Mouse (Mus musculus) myocyte (in vitro differentiated cells): ENCODE measurements around the gene Hcfc2. TPM values are rescaled to one million over a fixed set of nuclear protein-coding genes. Genes with fewer than 3 reads are reported as not detected.

Source experiments
- H3K27me3 ChIP-seq: one replicate; pipeline ENCODE4 v1.6.1; 2011; ENCODE audit not compliant: control insufficient read depth, insufficient read depth, insufficient read length
- H3K36me3 ChIP-seq: one replicate; pipeline ENCODE4 v1.6.1; 2011; ENCODE audit not compliant: control insufficient read depth, insufficient read depth
- H3K4me2 ChIP-seq: one replicate; pipeline ENCODE4 v1.6.1; 2011; ENCODE audit warnings: low read depth, control low read depth
- H3K4me3 ChIP-seq: one replicate; pipeline ENCODE4 v1.5.1; 2011; ENCODE audit warnings: mild to moderate bottlenecking, control low read depth, moderate library complexity
- H3K79me2 ChIP-seq: one replicate; pipeline ENCODE4 v1.6.1; 2011; ENCODE audit not compliant: control insufficient read depth, insufficient read depth
- H3ac ChIP-seq: one replicate; pipeline ENCODE4 v1.6.1; 2011; ENCODE audit not compliant: control insufficient read depth, insufficient read length
- CEBPB ChIP-seq: IDR thresholded peaks from 2 replicates; pipeline ENCODE4 v1.6.1; 2011; ENCODE audit warnings: mild to moderate bottlenecking, moderate library complexity; ENCODE audit not compliant: poor library complexity, insufficient read depth, severe bottlenecking
- E2F4 ChIP-seq: IDR thresholded peaks from one replicate; pipeline ENCODE4 v1.6.1; 2011; ENCODE audit warnings: mild to moderate bottlenecking, control low read depth, moderate library complexity; ENCODE audit not compliant: insufficient read depth
- MAX ChIP-seq: IDR thresholded peaks from one replicate; pipeline ENCODE4 v1.6.1; 2011; ENCODE audit warnings: low read depth, mild to moderate bottlenecking, control low read depth
- MYOD1 ChIP-seq, 3 experiments: IDR thresholded peaks; one replicate each; pipeline ENCODE4 v1.6.1; 2011; ENCODE audit warnings: control low read depth in 2 of 3, low read depth in 2 of 3, mild to moderate bottlenecking in 2 of 3, moderate library complexity in 1 of 3; ENCODE audit not compliant: insufficient read length in 2 of 3, control insufficient read depth in 1 of 3
- MYOG ChIP-seq, 3 experiments: IDR thresholded peaks; one replicate each; pipeline ENCODE4 v1.6.1; 2011; ENCODE audit warnings: control low read depth in 2 of 3, low read depth in 2 of 3, mild to moderate bottlenecking in 2 of 3; ENCODE audit not compliant: insufficient read length in 2 of 3, control insufficient read depth in 1 of 3, insufficient read depth in 1 of 3
- POLR2A ChIP-seq: IDR thresholded peaks from one replicate; pipeline ENCODE4 v1.6.1; 2011; ENCODE audit warnings: low read depth, mild to moderate bottlenecking, control low read depth, moderate library complexity; ENCODE audit not compliant: insufficient read length
- POLR2AphosphoS2 ChIP-seq: IDR thresholded peaks from one replicate; pipeline ENCODE4 v1.6.1; 2011; ENCODE audit warnings: low read depth, control low read depth; ENCODE audit not compliant: insufficient read length
- REST ChIP-seq: IDR thresholded peaks from one replicate; pipeline ENCODE4 v1.6.1; 2011; ENCODE audit warnings: mild to moderate bottlenecking, control low read depth, moderate library complexity; ENCODE audit not compliant: insufficient read depth, insufficient read length
- SRF ChIP-seq: IDR thresholded peaks from one replicate; pipeline ENCODE4 v1.6.1; 2011; ENCODE audit warnings: low read depth; ENCODE audit not compliant: control insufficient read depth, insufficient read length
- TCF12 ChIP-seq: IDR thresholded peaks from one replicate; pipeline ENCODE4 v1.6.1; 2011; ENCODE audit warnings: mild to moderate bottlenecking, control low read depth; ENCODE audit not compliant: poor library complexity, insufficient read depth, severe bottlenecking
- TCF3 ChIP-seq: IDR thresholded peaks from one replicate; pipeline ENCODE4 v1.6.1; 2011; ENCODE audit warnings: low read depth, control low read depth; ENCODE audit not compliant: insufficient read length
- USF1 ChIP-seq: IDR thresholded peaks from one replicate; pipeline ENCODE4 v1.6.1; 2011; ENCODE audit warnings: low read depth, mild to moderate bottlenecking, control low read depth, moderate library complexity
- polyA plus RNA-seq: library from polyadenylated mRNA; unstranded; fragments of >200 nt; fragmentation: generic; extraction: Trizol; gene quantifications from one replicate; pipeline ENCODE4 v1.2.1, GENCODE M21; 2012; ENCODE audit warnings: missing spikeins

The Hcfc2 gene
- polyA plus RNA-seq, 1 experiment, result 13.0 TPM

GRCm38 (mm10) chr10:82756466-82756865 lies 60.5 kb downstream of the Hcfc2 start:
- Histone ChIP-seq H3K27me3 (no peaks in the 10 kb centered on the region), H3K4me3 (no peak overlapping the region), H3K79me2 (peaks cover 26% of the 10 kb centered on the region), H3ac (no peak overlapping the region), H3K4me2 (no peak overlapping the region), H3K36me3 (peaks cover 64% of the 10 kb centered on the region)
- TF ChIP-seq E2F4, result no peak
- no peak for TF ChIP-seq POLR2AphosphoS2
- no peak for TF ChIP-seq TCF3
- TF ChIP-seq POLR2A, result no peak
- TF ChIP-seq TCF12, result no peak
- TF ChIP-seq REST, result no peak
- TF ChIP-seq MYOG (IDR thresholded peaks at IDR 0.05; ENCODE audit: control insufficient read depth in 1 of 3, insufficient read depth in 1 of 3, insufficient read length in 2 of 3, low read depth in 2 of 3), result no peak
- TF ChIP-seq CEBPB, result no peak
- TF ChIP-seq MYOD1 (IDR thresholded peaks at IDR 0.05; ENCODE audit: control insufficient read depth in 1 of 3, insufficient read length in 2 of 3, low read depth in 2 of 3), result no peak
- no peak for TF ChIP-seq MAX
- no peak for TF ChIP-seq SRF
- TF ChIP-seq USF1, result no peak

- H3K4me3 ChIP-seq, result no peak overlapping the region
- H3ac ChIP-seq, result no peak overlapping the region
- H3K4me2 ChIP-seq, result no peak overlapping the region
- TF ChIP-seq TCF3 (no peak), REST (no peak), POLR2AphosphoS2 (no peak), MYOD1 (IDR thresholded peaks at IDR 0.05; ENCODE audit: control insufficient read depth in 1 of 3, insufficient read length in 2 of 3, low read depth in 2 of 3) (no peak), POLR2A (no peak), TCF12 (no peak), MYOG (IDR thresholded peaks at IDR 0.05; ENCODE audit: control insufficient read depth in 1 of 3, insufficient read depth in 1 of 3, insufficient read length in 2 of 3, low read depth in 2 of 3) (no peak), E2F4 (no peak), SRF (no peak)
- H3K36me3 ChIP-seq, result peaks cover 56% of the 10 kb centered on the region
- no peaks in the 10 kb centered on the region for H3K27me3 ChIP-seq
- peaks cover 35% of the 10 kb centered on the region for H3K79me2 ChIP-seq
These were observed 61.4 kb downstream of the Hcfc2 start for GRCm38 (mm10) chr10:82757341-82757740.

GRCm38 (mm10) chr10:82758368-82758767 lies 62.4 kb downstream of the Hcfc2 start:
- TF ChIP-seq TCF3 (no peak), POLR2A (no peak), REST (no peak), SRF (no peak), MYOG (IDR thresholded peaks at IDR 0.05; ENCODE audit: control insufficient read depth in 1 of 3, insufficient read depth in 1 of 3, insufficient read length in 2 of 3, low read depth in 2 of 3) (no peak), USF1 (no peak), MAX (no peak)

GRCm38 (mm10) chr10:82758878-82759277 lies 62.9 kb downstream of the Hcfc2 start:
- Histone ChIP-seq H3ac (no peak overlapping the region), H3K79me2 (peaks cover 44% of the 10 kb centered on the region), H3K4me3 (no peak overlapping the region), H3K36me3 (peaks cover 48% of the 10 kb centered on the region), H3K4me2 (no peak overlapping the region), H3K27me3 (no peaks in the 10 kb centered on the region)
- TF ChIP-seq TCF12 (no peak), SRF (no peak), MYOD1 (IDR thresholded peaks at IDR 0.05; ENCODE audit: control insufficient read depth in 1 of 3, insufficient read length in 2 of 3, low read depth in 2 of 3) (no peak), POLR2A (no peak), TCF3 (no peak), CEBPB (no peak), USF1 (no peak), E2F4 (no peak), POLR2AphosphoS2 (no peak), REST (no peak), MAX (no peak), MYOG (IDR thresholded peaks at IDR 0.05; ENCODE audit: control insufficient read depth in 1 of 3, insufficient read depth in 1 of 3, insufficient read length in 2 of 3, low read depth in 2 of 3) (no peak)

More at GRCm38 (mm10) chr10:82758368-82758767, 62.4 kb downstream of the Hcfc2 start:
- Histone ChIP-seq H3K4me3 (no peak overlapping the region), H3K27me3 (no peaks in the 10 kb centered on the region), H3K79me2 (peaks cover 44% of the 10 kb centered on the region), H3ac (no peak overlapping the region), H3K36me3 (peaks cover 53% of the 10 kb centered on the region), H3K4me2 (no peak overlapping the region)

- TF ChIP-seq TCF12 (no peak), MAX (no peak), CEBPB (no peak), REST (no peak), TCF3 (no peak), USF1 (no peak), MYOD1 (IDR thresholded peaks at IDR 0.05; ENCODE audit: control insufficient read depth in 1 of 3, insufficient read length in 2 of 3, low read depth in 2 of 3) (no peak), E2F4 (no peak), POLR2A (no peak), POLR2AphosphoS2 (no peak), MYOG (IDR thresholded peaks at IDR 0.05; ENCODE audit: control insufficient read depth in 1 of 3, insufficient read depth in 1 of 3, insufficient read length in 2 of 3, low read depth in 2 of 3) (no peak), SRF (no peak)
- H3K27me3 ChIP-seq, result no peaks in the 10 kb centered on the region
- H3K4me3 ChIP-seq, result no peak overlapping the region
These were observed 63.7 kb downstream of the Hcfc2 start for GRCm38 (mm10) chr10:82759706-82760105.

More at GRCm38 (mm10) chr10:82759706-82760105, 63.7 kb downstream of the Hcfc2 start:
- Histone ChIP-seq H3K36me3 (peaks cover 39% of the 10 kb centered on the region), H3K79me2 (peaks cover 44% of the 10 kb centered on the region), H3ac (no peak overlapping the region), H3K4me2 (no peak overlapping the region)
